Mouse (Mus musculus) liver, adult 2 months (tissue): ENCODE measurements around the gene Pknox2.

Experiments used
- CTCF ChIP-seq: fragments of 200-500 bp; IDR thresholded peaks from 2 replicates; pipeline ENCODE4 v1.5.1; 2011; ENCODE audit warnings: low read depth, low read length, control low read depth
- POLR2A ChIP-seq: fragments of 200-500 bp; IDR thresholded peaks from 2 replicates; pipeline ENCODE4 v1.6.1; 2011; ENCODE audit warnings: low read length, control low read depth; ENCODE audit not compliant: insufficient read depth; ENCODE audit errors: extremely low read depth

GRCm38 (mm10) chr9:37116632-37117413, 30.4 kb downstream of the Pknox2 start:
- TF ChIP-seq CTCF = no peak
- no peak for TF ChIP-seq POLR2A
